Mouse (Mus musculus): ENCODE measurements around the gene Hmg20b.

Gene Hmg20b

DNA sequence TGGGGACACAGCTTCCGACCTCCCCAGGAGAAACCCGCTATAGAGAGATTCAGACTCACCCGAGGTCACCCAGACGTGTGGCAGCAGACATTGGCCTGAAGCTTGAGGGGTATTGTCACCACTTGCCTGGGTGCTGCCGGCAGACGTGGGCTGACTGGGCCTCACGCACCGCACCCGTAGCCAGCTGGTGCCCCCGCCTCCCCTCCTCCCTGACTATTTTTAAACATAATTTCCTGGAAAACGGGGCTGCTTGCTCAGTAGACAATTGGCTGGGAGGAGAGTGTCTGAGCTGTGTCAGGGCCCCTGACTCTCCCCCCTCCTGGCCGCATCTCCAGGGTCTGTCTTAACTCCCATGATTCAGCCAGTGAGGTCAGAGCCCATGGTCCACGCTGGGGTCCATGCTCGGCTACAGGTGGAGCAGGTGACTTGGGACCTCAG, 47.5 kb downstream of the Hmg20b start:
- peak; percentile 69 for DNase-seq

DNA sequence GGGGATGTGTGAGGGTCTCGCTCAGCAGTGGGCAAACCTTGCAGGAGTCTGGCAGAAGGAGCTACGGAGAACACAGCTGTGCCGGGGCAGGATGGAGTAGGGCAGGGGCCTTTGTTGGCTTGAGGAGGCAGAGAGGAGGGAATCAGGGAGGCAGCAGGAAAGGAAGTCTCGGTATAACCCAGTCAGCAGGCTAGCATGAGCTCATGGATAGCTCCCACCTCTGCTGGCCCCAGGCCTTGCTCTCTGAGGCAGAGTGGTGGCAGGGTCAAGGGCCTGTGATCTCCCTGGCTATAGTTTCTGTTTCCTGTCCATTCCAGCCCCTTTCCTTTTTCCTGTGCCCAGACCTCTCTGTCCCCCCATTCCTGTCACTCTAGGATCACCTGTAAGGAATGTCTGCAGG, 48.0 kb downstream of the Hmg20b start:
- no peak for DNase-seq

DNA sequence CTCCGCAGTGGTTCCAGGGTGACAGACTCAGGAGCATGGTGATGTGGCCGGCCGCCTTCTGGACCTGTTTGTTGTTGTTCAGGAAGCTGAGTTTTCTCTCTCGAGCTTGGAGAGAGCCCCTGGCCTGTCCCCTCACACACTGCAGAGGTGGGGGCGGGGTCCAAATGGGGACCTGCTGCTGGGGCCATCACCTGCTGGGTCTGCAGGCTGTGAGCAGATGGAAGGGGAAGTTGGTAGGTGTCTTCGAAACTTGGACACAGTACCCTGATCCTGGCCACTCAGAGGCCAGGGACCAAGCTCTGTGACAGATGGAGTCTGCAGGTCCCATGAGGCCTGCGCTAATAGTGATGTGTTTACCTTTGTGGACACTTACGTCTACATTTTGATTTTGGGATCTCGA, 49.0 kb downstream of the Hmg20b start:
- no peak for DNase-seq

DNA sequence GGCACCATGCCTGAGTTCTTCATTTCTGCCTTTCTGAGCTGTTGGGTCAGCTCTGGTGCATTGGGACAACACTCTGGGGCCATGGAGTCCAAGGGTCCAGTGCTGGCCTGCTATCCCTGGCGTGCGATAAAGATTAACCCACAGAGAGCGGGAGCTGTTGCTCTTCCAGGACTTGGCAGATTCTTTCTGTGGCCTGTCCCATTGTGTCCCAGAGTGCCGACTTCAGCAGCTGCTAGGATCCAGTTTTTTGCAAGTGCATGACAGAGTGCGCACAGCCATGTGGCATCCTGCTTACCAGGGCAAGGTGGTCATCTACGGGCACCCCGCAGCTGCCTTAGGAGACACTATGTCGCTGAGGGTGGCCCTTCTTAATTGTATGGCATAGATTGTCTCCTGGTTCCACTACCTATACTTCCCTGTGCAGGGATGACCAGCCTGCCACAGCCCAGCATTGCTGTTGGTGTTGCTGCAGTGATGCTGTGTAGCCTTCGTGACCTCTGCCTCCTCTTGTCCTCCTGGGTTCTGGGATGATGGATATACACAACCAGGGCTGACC, 49.9 kb downstream of the Hmg20b start:
- no peak for DNase-seq

GRCm38 (mm10) chr10:81299585-81300351, 50.5 kb downstream of the Hmg20b start:
- no peak for DNase-seq

- DNase-seq = peak; percentile 87
These were observed 51.7 kb downstream of the Hmg20b start for GRCm38 (mm10) chr10:81298369-81299100.

DNA sequence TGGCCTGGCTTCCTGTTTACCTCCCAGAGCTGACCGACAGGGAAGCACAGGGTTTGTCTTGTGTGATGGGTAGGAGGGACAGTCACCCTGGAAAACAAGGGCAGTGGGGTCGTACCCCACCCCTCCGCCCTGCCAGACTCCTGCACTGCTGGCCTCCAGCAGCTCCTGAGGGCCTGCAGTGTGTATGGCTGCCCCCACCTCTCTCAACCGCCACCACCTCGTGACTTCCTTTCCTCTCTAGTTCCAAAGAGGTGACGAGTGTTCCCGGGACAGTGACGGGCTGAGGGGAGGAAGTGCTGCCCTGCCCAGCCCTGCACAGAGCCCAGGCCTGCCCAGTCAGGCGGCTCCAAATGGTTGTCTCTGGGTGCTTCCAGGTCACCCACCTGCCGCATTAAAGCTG, 52.4 kb downstream of the Hmg20b start:
- no peak for DNase-seq

GRCm38 (mm10) chr10:81297246-81297645, 53.0 kb downstream of the Hmg20b start:
- DNase-seq = no peak

Measured in layer of hippocampus, adult 9-11 months (tissue).